Mouse (Mus musculus) lung, adult 2 months (tissue): ENCODE measurements around the gene Slc22a14.

Source experiments
- CTCF ChIP-seq: fragments of 200-500 bp; IDR thresholded peaks from 2 replicates; pipeline ENCODE4 v1.5.1; 2011; ENCODE audit warnings: mild to moderate bottlenecking, low read length, control low read depth; ENCODE audit not compliant: insufficient read depth
- POLR2A ChIP-seq: fragments of 200-500 bp; IDR thresholded peaks from 2 replicates; pipeline ENCODE4 v1.6.1; 2011; ENCODE audit warnings: low read depth, mild to moderate bottlenecking, control low read depth, low read length, borderline replicate concordance; ENCODE audit errors: extremely low read depth

- TF ChIP-seq CTCF (no peak), POLR2A (no peak)
Measured at GRCm38 (mm10) chr9:119350947-119351705, 14.2 kb downstream of the Slc22a14 start.
